Mouse (Mus musculus) left cerebral cortex, postnatal 4 days (tissue): ENCODE data around the gene Tgm6. TPM values are rescaled to one million over a fixed set of nuclear protein-coding genes. Genes with fewer than 3 reads are reported as not detected.

Experiments
- DNase-seq: peaks from one replicate; pipeline ENCODE4 v3.0.0-alpha.2; 2022
- intact Hi-C: fragments of 180-260 bp; cut with DNase I; formaldehyde crosslinking; loops from one replicate; pipeline ENCODE4 v1.15.1; 2025
- total RNA-seq, 2 experiments: library from RNA; stranded (reverse); gene quantifications; 2 replicates each; pipeline ENCODE4 v1.2.3; 2021

The Tgm6 gene
- under 1 TPM; 0.36 to 0.60 TPM for total RNA-seq

- no peak for DNase-seq
Measured at GRCm38 (mm10) chr2:130112116-130112515, at the start of gene Tgm6. Gene Tgm6, plus strand, starts transcription at chr2:130112416.

GRCm38 (mm10) chr2:130068228-130068627, 44.0 kb upstream of the Tgm6 start:
- intact Hi-C loops: loop anchor here (5.0 kb wide), 1 partner anchor 99 kb away; no protein-coding TSS in a partner anchor

More at GRCm38 (mm10) chr2:130112116-130112515, at the start of gene Tgm6:
- intact Hi-C loops: no loop called here

GRCm38 (mm10) chr2:130070396-130070795, 41.8 kb upstream of the Tgm6 start:
- DNase-seq: no peak
- intact Hi-C loops: loop anchor here (10.0 kb wide), 1 partner anchor 174 kb away; no protein-coding TSS in a partner anchor

More at GRCm38 (mm10) chr2:130068228-130068627, 44.0 kb upstream of the Tgm6 start:
- DNase-seq: peak; percentile 10

- no peak for DNase-seq
- intact Hi-C loops: no loop called here
Measured at GRCm38 (mm10) chr2:130112804-130113203, 588 bp downstream of the Tgm6 start.

- no peak for DNase-seq
- intact Hi-C loops: no loop called here
Measured at GRCm38 (mm10) chr2:130113379-130113778, 1.2 kb downstream of the Tgm6 start.

GRCm38 (mm10) chr2:130118649-130119048, 6.4 kb downstream of the Tgm6 start:
- no peak for DNase-seq
- intact Hi-C loops: no loop called here

GRCm38 (mm10) chr2:130125279-130126059, 13.3 kb downstream of the Tgm6 start:
- DNase-seq: no peak
- intact Hi-C loops: no loop called here

- intact Hi-C loops: no loop called here
- DNase-seq: no peak
Measured at GRCm38 (mm10) chr2:130126073-130126472, 13.9 kb downstream of the Tgm6 start.

- intact Hi-C loops: no loop called here
- DNase-seq: no peak
Measured at GRCm38 (mm10) chr2:130129687-130130086, 17.5 kb downstream of the Tgm6 start.

- no peak for DNase-seq
- intact Hi-C loops: no loop called here
Measured at GRCm38 (mm10) chr2:130143011-130143410, 30.8 kb downstream of the Tgm6 start.

GRCm38 (mm10) chr2:130144703-130145324, 32.6 kb downstream of the Tgm6 start:
- DNase-seq: no peak
- intact Hi-C loops: no loop called here

GRCm38 (mm10) chr2:130146089-130146668, 34.0 kb downstream of the Tgm6 start:
- intact Hi-C loops: no loop called here

GRCm38 (mm10) chr2:130155171-130155570, 43.0 kb downstream of the Tgm6 start:
- intact Hi-C loops: no loop called here
- no peak for DNase-seq

More at GRCm38 (mm10) chr2:130146089-130146668, 34.0 kb downstream of the Tgm6 start:
- no peak for DNase-seq

- intact Hi-C loops: no loop called here
- DNase-seq: no peak
Measured at GRCm38 (mm10) chr2:130155851-130156250, 43.6 kb downstream of the Tgm6 start.

GRCm38 (mm10) chr2:130157231-130158087, 45.2 kb downstream of the Tgm6 start:
- DNase-seq: no peak
- intact Hi-C loops: no loop called here

GRCm38 (mm10) chr2:130158088-130158437, 45.8 kb downstream of the Tgm6 start:
- intact Hi-C loops: no loop called here
- no peak for DNase-seq

- intact Hi-C loops: no loop called here
- DNase-seq: no peak
Measured at GRCm38 (mm10) chr2:130162701-130163100, 50.5 kb downstream of the Tgm6 start.

GRCm38 (mm10) chr2:130166311-130167214, 54.3 kb downstream of the Tgm6 start:
- intact Hi-C loops: loop anchor here (5.0 kb wide), 1 partner anchor 99 kb away; no protein-coding TSS in a partner anchor
- DNase-seq: peak; percentile 86

GRCm38 (mm10) chr2:130167861-130168260, 55.6 kb downstream of the Tgm6 start:
- intact Hi-C loops: loop anchor here (5.0 kb wide), 1 partner anchor 101 kb away; no protein-coding TSS in a partner anchor
- DNase-seq: peak; percentile 76
